In the genomic region with DNA sequence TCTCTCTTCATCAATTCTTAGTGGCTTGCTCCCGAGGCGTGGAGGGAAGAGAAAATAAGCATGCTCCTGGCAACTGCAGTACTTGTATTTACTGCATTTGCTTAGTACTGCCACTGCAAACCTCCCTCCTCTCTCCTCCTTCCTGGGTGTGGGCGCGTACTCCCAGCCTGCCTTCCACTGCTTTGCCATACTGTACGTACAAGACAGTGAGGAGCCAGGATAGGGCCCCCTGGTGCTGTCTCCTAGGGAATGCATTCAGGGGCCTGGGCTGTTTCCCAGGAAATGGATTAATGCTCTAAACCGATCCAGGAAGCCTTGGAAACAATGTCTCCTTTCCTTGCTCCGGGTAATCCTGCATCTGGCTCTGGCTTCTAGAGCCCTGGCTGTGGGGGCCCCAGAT, we compare ENCODE assay signal across 8 mouse cellular contexts. TPM values are rescaled to one million over a fixed set of nuclear protein-coding genes. Genes with fewer than 3 reads are reported as not detected.
DNase-seq lines count a peak whose midpoint lies in the region; ATAC-seq and TF ChIP-seq lines count a peak whose summit lies in the region.

No protein-coding gene starts in this region.

- H3K4me3 ChIP-seq in forebrain, embryonic 15.5 days = peak overlapping the region; percentile 8
- H3K4me3 ChIP-seq in gastrocnemius, adult 2 months = no peak overlapping the region
- no peak overlapping the region for H3K4me3 ChIP-seq in liver, embryonic 12.5 days
- no peak overlapping the region for H3K4me3 ChIP-seq in liver, embryonic 11.5 days (ENCODE audit: low read depth, low read length)

- H3K27me3 ChIP-seq in forebrain, embryonic 15.5 days = no peaks in the 10 kb centered on the region
- peaks cover 75% of the 10 kb centered on the region for H3K27me3 ChIP-seq in liver, embryonic 12.5 days (replicated peaks)
- H3K27me3 ChIP-seq in liver, embryonic 11.5 days (replicated peaks; ENCODE audit: control insufficient read depth, insufficient read depth, low read length) = peaks cover 55% of the 10 kb centered on the region

- no peak overlapping the region for H3K9ac ChIP-seq in forebrain, embryonic 15.5 days (replicated peaks)
- no peak overlapping the region for H3K9ac ChIP-seq in liver, embryonic 12.5 days
- no peak overlapping the region for H3K9ac ChIP-seq in liver, embryonic 11.5 days (ENCODE audit: low read depth, low read length)

- H3K4me1 ChIP-seq in forebrain, embryonic 15.5 days = peaks cover 33% of the 10 kb centered on the region
- H3K4me1 ChIP-seq in liver, embryonic 12.5 days = peaks cover 6% of the 10 kb centered on the region; the same call in 1 of the 2 replicates
- H3K4me1 ChIP-seq in liver, embryonic 11.5 days (replicated peaks; ENCODE audit: control insufficient read depth, insufficient read depth, low read length) = peaks cover 4% of the 10 kb centered on the region; the same call in 1 of the 2 replicates

- peak overlapping the region; percentile 71 for H3K27ac ChIP-seq in forebrain, embryonic 15.5 days (replicated peaks)
- H3K27ac ChIP-seq in gastrocnemius, adult 2 months = no peak overlapping the region
- no peak overlapping the region for H3K27ac ChIP-seq in liver, embryonic 12.5 days
- no peak overlapping the region for H3K27ac ChIP-seq in liver, embryonic 11.5 days (ENCODE audit: low read depth, low read length)

- H3K36me3 ChIP-seq in forebrain, embryonic 15.5 days = no peaks in the 10 kb centered on the region
- H3K36me3 ChIP-seq in liver, embryonic 12.5 days = no peaks in the 10 kb centered on the region
- H3K36me3 ChIP-seq in liver, embryonic 11.5 days (ENCODE audit: control insufficient read depth, insufficient read depth, low read length) = no peaks in the 10 kb centered on the region

- intact Hi-C loops in gastrocnemius, adult 2 months (cut with DNase I) = no loop called here

- TF ChIP-seq CTCF in gastrocnemius, adult 2 months (IDR thresholded peaks at IDR 0.05) = no peak

- peak overlapping the region; percentile 27 for H3K4me2 ChIP-seq in forebrain, embryonic 15.5 days (replicated peaks)
- H3K4me2 ChIP-seq in liver, embryonic 12.5 days = no peak overlapping the region
- H3K4me2 ChIP-seq in liver, embryonic 11.5 days = no peak overlapping the region

- ATAC-seq in forebrain, embryonic 15.5 days (replicated peaks) = peak; percentile 40
- ATAC-seq in liver, embryonic 12.5 days = no peak
- ATAC-seq in liver, embryonic 11.5 days (replicated peaks; ENCODE audit: low FRiP score) = no peak

- WGBS in forebrain, embryonic 15.5 days = 4% methylated on average over 7 of the region's 7 CpGs
- WGBS in liver, embryonic 12.5 days (ENCODE audit: insufficient replicate concordance) = 39% methylated on average over 7 of the region's 7 CpGs
- WGBS in liver, embryonic 11.5 days = 44% methylated on average over 7 of the region's 7 CpGs

- H3K9me3 ChIP-seq in forebrain, embryonic 15.5 days = no peaks in the 10 kb centered on the region
- no peaks in the 10 kb centered on the region for H3K9me3 ChIP-seq in liver, embryonic 12.5 days (replicated peaks)
- H3K9me3 ChIP-seq in liver, embryonic 11.5 days (ENCODE audit: control insufficient read depth, low read length) = no peaks in the 10 kb centered on the region

- DNase-seq in cerebellum, postnatal 10 days = peak; percentile 56 to 68
- DNase-seq in cerebellum, adult 11 months = no peak
- peak; percentile 77 to 80 for DNase-seq in layer of hippocampus, postnatal 10 days (ENCODE audit: low spot score in 2 of 2)
- DNase-seq in retina, embryonic 14.5 days (ENCODE audit: low spot score) = peak; percentile 53
- no peak for DNase-seq in gastrocnemius, adult 2 months
- DNase-seq in liver, embryonic 11.5 days (ENCODE audit: low spot score) = no peak

RNA-seq across cellular contexts. Expression of gene Brsk2, which starts 3.6 kb away (rescaled TPM):
- polyA plus RNA-seq in forebrain, embryonic 15.5 days (2015; fragmentation: Nextera tagmentation; extraction: Ambion mirVana) = 23.1 and 25.8 TPM in 2 replicates
- total RNA-seq in layer of hippocampus, postnatal 10 days (2021) = 100 to 1,000 TPM; 166 to 172 TPM
- under 1 TPM; 0.25 to 0.38 TPM for total RNA-seq in gastrocnemius, adult 2 months (2021)
- 0.23 and 0.33 TPM in 2 replicates for polyA plus RNA-seq in liver, embryonic 12.5 days (2016; fragmentation: Nextera tagmentation; extraction: Ambion mirVana)
- 0.34 and 0.61 TPM in 2 replicates for polyA plus RNA-seq in liver, embryonic 11.5 days (2014; fragmentation: Nextera tagmentation; extraction: Ambion mirVana)

RNA-seq across cellular contexts. Expression of gene Tollip, which starts 27.6 kb away (rescaled TPM):
- polyA plus RNA-seq in forebrain, embryonic 15.5 days (2015; fragmentation: Nextera tagmentation; extraction: Ambion mirVana) = 84.4 and 87.9 TPM in 2 replicates
- total RNA-seq in layer of hippocampus, postnatal 10 days (2021) = 100 to 1,000 TPM; 108 to 120 TPM
- total RNA-seq in gastrocnemius, adult 2 months (2021) = 10 to 100 TPM; 31.8 to 33.0 TPM
- 30.9 and 31.0 TPM in 2 replicates for polyA plus RNA-seq in liver, embryonic 12.5 days (2016; fragmentation: Nextera tagmentation; extraction: Ambion mirVana)
- 37.7 and 41.9 TPM in 2 replicates for polyA plus RNA-seq in liver, embryonic 11.5 days (2014; fragmentation: Nextera tagmentation; extraction: Ambion mirVana)

Comparison
In these comparisons a context has a peak if more than half of its experiments do, and no peak if none do; other contexts are left out.
1. DNase-seq: peak in cerebellum, postnatal 10 days (2 of 2), layer of hippocampus, postnatal 10 days (2 of 2) and retina, embryonic 14.5 days (single experiment); none in cerebellum, adult 11 months (single experiment), gastrocnemius, adult 2 months (single experiment) and liver, embryonic 11.5 days (single experiment).
2. RNA of gene Brsk2, which starts 3.6 kb away (polyA plus RNA-seq): 23.1 to 25.8 TPM in forebrain, embryonic 15.5 days; 0.34 to 0.61 TPM in liver, embryonic 11.5 days and 0.23 to 0.33 TPM in liver, embryonic 12.5 days; every median in the first group is over 10 times any median in the second.